ENCODE assay signal across 20 mouse cellular contexts in the genomic region with DNA sequence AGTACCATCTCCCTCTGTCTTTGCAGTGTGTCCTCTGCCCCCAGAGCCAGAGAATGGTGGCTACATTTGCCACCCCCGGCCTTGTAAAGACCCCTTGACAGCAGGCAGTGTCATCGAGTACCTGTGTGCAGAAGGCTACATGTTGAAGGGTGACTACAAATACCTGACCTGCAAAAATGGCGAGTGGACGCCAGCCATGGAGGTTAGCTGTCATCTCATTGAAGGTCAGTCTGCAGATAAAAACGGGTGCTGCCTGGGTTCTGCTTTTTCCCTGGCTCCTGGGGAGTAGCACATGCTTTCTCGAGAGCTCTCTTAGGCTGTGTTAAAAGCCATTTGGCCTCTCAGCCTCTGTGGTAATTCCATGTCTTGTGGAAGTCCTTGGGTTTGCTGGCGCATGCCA.
DNase-seq lines count a peak whose midpoint lies in the region; ATAC-seq lines count a peak whose summit lies in the region.
"Had no signal": no experiment of that assay in that cellular context is flagged by ENCODE, and none has a peak within 500 bp of the region (broad histone marks: within the 10 kb centered on the region; RNA-seq: fewer than 3 reads in every experiment).

No protein-coding gene starts in this region.

- H3K9me3 ChIP-seq in heart, embryonic 14.5 days (ENCODE audit: control insufficient read depth, low read length): no peaks in the 10 kb centered on the region
- H3K9me3 ChIP-seq in heart, embryonic 11.5 days (replicated peaks; ENCODE audit: control insufficient read depth, low read length): no peaks in the 10 kb centered on the region
- no peaks in the 10 kb centered on the region for H3K9me3 ChIP-seq in liver, embryonic 13.5 days (replicated peaks)
- no peaks in the 10 kb centered on the region for H3K9me3 ChIP-seq in liver, embryonic 11.5 days (ENCODE audit: control insufficient read depth, low read length)
- H3K9me3 ChIP-seq: embryonic facial prominence, embryonic 15.5 days; forebrain, embryonic 10.5 days; hindbrain, embryonic 12.5 days; intestine, embryonic 15.5 days had no signal

- peak; percentile 40 to 42 for DNase-seq in heart, adult 18-20 months
- no peak for DNase-seq in heart, postnatal 14 days
- DNase-seq in liver, embryonic 13.5 days: no peak
- no peak for DNase-seq in liver, embryonic 11.5 days (ENCODE audit: low spot score)
- DNase-seq: adrenal gland, adult 2 months; adrenal gland, postnatal 25 days; cerebellum, adult 18-20 months; cerebellum, postnatal 14 days; embryo, embryonic 11 days; gastrocnemius, postnatal 10 days; heart, postnatal 4 days; kidney, adult 18-20 months had no signal

- H3K4me3 ChIP-seq in heart, embryonic 14.5 days (ENCODE audit: control insufficient read depth in 1 of 2, insufficient read depth in 1 of 2, low read depth in 1 of 2, low read length in 2 of 2): no peak overlapping the region
- H3K4me3 ChIP-seq in heart, embryonic 11.5 days (ENCODE audit: low read depth, low read length): no peak overlapping the region
- H3K4me3 ChIP-seq in liver, embryonic 13.5 days (replicated peaks): no peak overlapping the region
- no peak overlapping the region for H3K4me3 ChIP-seq in liver, embryonic 11.5 days (ENCODE audit: low read depth, low read length)
- H3K4me3 ChIP-seq: embryonic facial prominence, embryonic 15.5 days; erythroblast, embryonic 14.5 days; forebrain, embryonic 10.5 days; hindbrain, embryonic 12.5 days; intestine, embryonic 15.5 days had no signal

- peaks cover 7 to 16% of the 10 kb centered on the region in 2 experiments for H3K4me1 ChIP-seq in heart, embryonic 14.5 days (ENCODE audit: control insufficient read depth in 2 of 2, insufficient read depth in 2 of 2, low read length in 2 of 2)
- peaks cover 13% of the 10 kb centered on the region for H3K4me1 ChIP-seq in heart, embryonic 11.5 days (ENCODE audit: control insufficient read depth, insufficient read depth, low read length)
- peaks cover 21% of the 10 kb centered on the region for H3K4me1 ChIP-seq in liver, embryonic 13.5 days (replicated peaks)
- H3K4me1 ChIP-seq in liver, embryonic 11.5 days (replicated peaks; ENCODE audit: control insufficient read depth, insufficient read depth, low read length): peaks cover 2% of the 10 kb centered on the region; the same call in 1 of the 2 replicates
- H3K4me1 ChIP-seq: embryonic facial prominence, embryonic 15.5 days; forebrain, embryonic 10.5 days; intestine, embryonic 15.5 days had no signal

- H3K36me3 ChIP-seq in heart, embryonic 14.5 days (ENCODE audit: control insufficient read depth, insufficient read depth, low read length): peaks cover 43% of the 10 kb centered on the region
- H3K36me3 ChIP-seq in heart, embryonic 11.5 days (ENCODE audit: control insufficient read depth, insufficient read depth, low read length): peaks cover 6% of the 10 kb centered on the region; the same call in 1 of the 2 replicates
- H3K36me3 ChIP-seq in liver, embryonic 13.5 days: peaks cover 52% of the 10 kb centered on the region
- peaks cover 2% of the 10 kb centered on the region; the same call in 1 of the 2 replicates for H3K36me3 ChIP-seq in liver, embryonic 11.5 days (ENCODE audit: control insufficient read depth, insufficient read depth, low read length)

- WGBS in heart, embryonic 14.5 days: 52% methylated on average over 7 of the region's 7 CpGs
- 70% methylated on average over 7 of the region's 7 CpGs for WGBS in heart, embryonic 11.5 days (ENCODE audit: insufficient replicate concordance)
- WGBS in liver, embryonic 13.5 days (ENCODE audit: insufficient replicate concordance): 70% methylated on average over 7 of the region's 7 CpGs
- 69% methylated on average over 7 of the region's 7 CpGs for WGBS in liver, embryonic 11.5 days

- no peaks in the 10 kb centered on the region for H3K27me3 ChIP-seq in heart, embryonic 14.5 days (ENCODE audit: control insufficient read depth, insufficient read depth, low read length)
- no peaks in the 10 kb centered on the region for H3K27me3 ChIP-seq in heart, embryonic 11.5 days (ENCODE audit: control insufficient read depth, insufficient read depth, low read length)
- H3K27me3 ChIP-seq in liver, embryonic 13.5 days: no peaks in the 10 kb centered on the region
- no peaks in the 10 kb centered on the region for H3K27me3 ChIP-seq in liver, embryonic 11.5 days (replicated peaks; ENCODE audit: control insufficient read depth, insufficient read depth, low read length)
- H3K27me3 ChIP-seq: embryonic facial prominence, embryonic 15.5 days; hindbrain, embryonic 12.5 days; intestine, embryonic 15.5 days had no signal

- intact Hi-C loops in heart, postnatal 14 days (cut with DNase I): no loop called here

- ATAC-seq in heart, embryonic 14.5 days (ENCODE audit: insufficient number of reproducible peaks, insufficient read depth, low FRiP score, low read depth): no peak
- no peak for ATAC-seq in heart, embryonic 11.5 days (replicated peaks; ENCODE audit: insufficient number of reproducible peaks, low FRiP score, low TSS enrichment)
- no peak for ATAC-seq in liver, embryonic 13.5 days (ENCODE audit: low read depth)
- no peak for ATAC-seq in liver, embryonic 11.5 days (replicated peaks; ENCODE audit: low FRiP score)
- ATAC-seq: forebrain, embryonic 14.5 days; intestine, embryonic 15.5 days had no signal

- no peak overlapping the region for H3K9ac ChIP-seq in heart, embryonic 14.5 days (ENCODE audit: low read length)
- no peak overlapping the region for H3K9ac ChIP-seq in heart, embryonic 11.5 days (ENCODE audit: low read depth, low read length)
- no peak overlapping the region for H3K9ac ChIP-seq in liver, embryonic 13.5 days
- no peak overlapping the region for H3K9ac ChIP-seq in liver, embryonic 11.5 days (ENCODE audit: low read depth, low read length)
- H3K9ac ChIP-seq: embryonic facial prominence, embryonic 15.5 days; hindbrain, embryonic 12.5 days; intestine, embryonic 15.5 days had no signal

- H3K27ac ChIP-seq in heart, embryonic 14.5 days (replicated peaks in 1 of 2; ENCODE audit: control insufficient read depth in 1 of 2, insufficient read depth in 1 of 2, low read depth in 2 of 2, low read length in 2 of 2): peak overlapping the region; percentile 8 to 41; a peak in 1 of 4 replicates
- no peak overlapping the region for H3K27ac ChIP-seq in heart, embryonic 11.5 days (ENCODE audit: low read depth, low read length)
- 0 out of 2 replicates have a peak overlapping the region, but pooled peaks have one; percentile 19 for H3K27ac ChIP-seq in liver, embryonic 13.5 days
- no peak overlapping the region for H3K27ac ChIP-seq in liver, embryonic 11.5 days (ENCODE audit: low read depth, low read length)
- H3K27ac ChIP-seq: embryonic facial prominence, embryonic 15.5 days; forebrain, embryonic 10.5 days; hindbrain, embryonic 12.5 days; intestine, embryonic 15.5 days had no signal

- H3K4me2 ChIP-seq in heart, embryonic 14.5 days (ENCODE audit: low read length): no peak overlapping the region
- no peak overlapping the region for H3K4me2 ChIP-seq in heart, embryonic 11.5 days
- H3K4me2 ChIP-seq in liver, embryonic 13.5 days: no peak overlapping the region
- no peak overlapping the region for H3K4me2 ChIP-seq in liver, embryonic 11.5 days
- H3K4me2 ChIP-seq: embryonic facial prominence, embryonic 15.5 days; hindbrain, embryonic 12.5 days; intestine, embryonic 15.5 days had no signal

Comparison
In these comparisons a context has a peak if more than half of its experiments do, and no peak if none do; other contexts are left out.
1. DNase-seq: peak in heart, adult 18-20 months (2 of 2); none in heart, postnatal 14 days (0 of 2), liver, embryonic 13.5 days (single experiment) and liver, embryonic 11.5 days (single experiment).
2. H3K27ac ChIP-seq: peak in heart, embryonic 14.5 days (2 of 2) and liver, embryonic 13.5 days (single experiment); none in heart, embryonic 11.5 days (single experiment) and liver, embryonic 11.5 days (single experiment).